Mouse (Mus musculus): ENCODE results near the gene Vpreb3.

- TF ChIP-seq CTCF (IDR thresholded peaks at IDR 0.05; ENCODE audit: control insufficient read depth, insufficient read depth, insufficient replicate concordance, low read depth, low read length) (no peak), POLR2A (IDR thresholded peaks at IDR 0.05; ENCODE audit: control insufficient read depth, low read depth, low read length) (peak; percentile 51; the same call in 1 of the 2 replicates)
Observed at GRCm38 (mm10) chr10:75954381-75954811, 11.5 kb downstream of the Vpreb3 start, which contains the start of gene Gm5134.

Data from testis, adult 2 months (tissue).